Mouse (Mus musculus) gonadal fat pad, adult 2 months (tissue): ENCODE results near the gene BC024978. TPM values are rescaled to one million over a fixed set of nuclear protein-coding genes. Genes with fewer than 3 reads are reported as not detected.
A peak's percentile ranks its signal among the peaks of the same experiment; 100 is the strongest.

Experiments used
- DNase-seq: peaks from one replicate; pipeline ENCODE4 v3.0.0-alpha.2; 2012; ENCODE audit warnings: low read depth
- polyA plus RNA-seq: library from polyadenylated mRNA; depleted of rRNA; stranded (reverse); fragments of >200 nt; gene quantifications from 2 replicates; pipeline ENCODE4 v1.2.3, GENCODE M21; 2012

BC024978 gene
- polyA plus RNA-seq, 1 experiment, result 18.2 TPM

GRCm38 (mm10) chr7:27174896-27175295 lies 20.7 kb upstream of the BC024978 start:
- DNase-seq, result no peak

GRCm38 (mm10) chr7:27177942-27178323 lies 17.6 kb upstream of the BC024978 start:
- no peak for DNase-seq

- peak; percentile 95 for DNase-seq
These were observed 17.0 kb upstream of the BC024978 start, which contains the start of gene Rab4b for GRCm38 (mm10) chr7:27178324-27179216. Gene Rab4b (minus strand): TSS chr7:27178896.

- DNase-seq, result no peak
These were observed 16.2 kb upstream of the BC024978 start for GRCm38 (mm10) chr7:27179217-27179918.

- no peak for DNase-seq
These were observed 15.5 kb upstream of the BC024978 start for GRCm38 (mm10) chr7:27180036-27180435.

- DNase-seq, result no peak
These were observed 14.5 kb upstream of the BC024978 start, which contains the start of the genes Gm21983 and Mia for GRCm38 (mm10) chr7:27180837-27181695. Gene Gm21983 (minus strand): TSS chr7:27181086. Gene Mia (minus strand): TSS chr7:27181157.

GRCm38 (mm10) chr7:27182498-27182897 lies 13.1 kb upstream of the BC024978 start:
- no peak for DNase-seq

GRCm38 (mm10) chr7:27184964-27185363 lies 10.6 kb upstream of the BC024978 start:
- no peak for DNase-seq

GRCm38 (mm10) chr7:27185986-27186385 lies 9.6 kb upstream of the BC024978 start:
- DNase-seq, result no peak

GRCm38 (mm10) chr7:27189271-27189931 lies 6.2 kb upstream of the BC024978 start:
- no peak for DNase-seq

GRCm38 (mm10) chr7:27192434-27192833 lies 3.1 kb upstream of the BC024978 start:
- DNase-seq, result no peak

GRCm38 (mm10) chr7:27193731-27194130 lies 1.9 kb upstream of the BC024978 start:
- DNase-seq, result no peak

- DNase-seq, result no peak
These were observed 1.6 kb downstream of the BC024978 start for GRCm38 (mm10) chr7:27197136-27197535.

- DNase-seq, result no peak
These were observed 2.1 kb downstream of the BC024978 start for GRCm38 (mm10) chr7:27197634-27198033.

GRCm38 (mm10) chr7:27198355-27198754 lies 2.8 kb downstream of the BC024978 start:
- DNase-seq, result no peak

GRCm38 (mm10) chr7:27198779-27199178 lies 3.2 kb downstream of the BC024978 start:
- DNase-seq, result no peak

- no peak for DNase-seq
These were observed 8.3 kb downstream of the BC024978 start for GRCm38 (mm10) chr7:27203730-27204449.

- no peak for DNase-seq
These were observed 17.0 kb downstream of the BC024978 start for GRCm38 (mm10) chr7:27212626-27213025.

- peak; percentile 90 for DNase-seq
These were observed 23.0 kb downstream of the BC024978 start for GRCm38 (mm10) chr7:27218586-27218985.

- no peak for DNase-seq
These were observed 24.4 kb downstream of the BC024978 start for GRCm38 (mm10) chr7:27219937-27220336.
